Mouse (Mus musculus): ENCODE measurements around the gene Rpl23a.
"Not testable (repeated sequence)": the region's sequence is repeated elsewhere in the genome, so short reads cannot be mapped to it uniquely, and the experiment has no call there.

Gene Rpl23a

DNA sequence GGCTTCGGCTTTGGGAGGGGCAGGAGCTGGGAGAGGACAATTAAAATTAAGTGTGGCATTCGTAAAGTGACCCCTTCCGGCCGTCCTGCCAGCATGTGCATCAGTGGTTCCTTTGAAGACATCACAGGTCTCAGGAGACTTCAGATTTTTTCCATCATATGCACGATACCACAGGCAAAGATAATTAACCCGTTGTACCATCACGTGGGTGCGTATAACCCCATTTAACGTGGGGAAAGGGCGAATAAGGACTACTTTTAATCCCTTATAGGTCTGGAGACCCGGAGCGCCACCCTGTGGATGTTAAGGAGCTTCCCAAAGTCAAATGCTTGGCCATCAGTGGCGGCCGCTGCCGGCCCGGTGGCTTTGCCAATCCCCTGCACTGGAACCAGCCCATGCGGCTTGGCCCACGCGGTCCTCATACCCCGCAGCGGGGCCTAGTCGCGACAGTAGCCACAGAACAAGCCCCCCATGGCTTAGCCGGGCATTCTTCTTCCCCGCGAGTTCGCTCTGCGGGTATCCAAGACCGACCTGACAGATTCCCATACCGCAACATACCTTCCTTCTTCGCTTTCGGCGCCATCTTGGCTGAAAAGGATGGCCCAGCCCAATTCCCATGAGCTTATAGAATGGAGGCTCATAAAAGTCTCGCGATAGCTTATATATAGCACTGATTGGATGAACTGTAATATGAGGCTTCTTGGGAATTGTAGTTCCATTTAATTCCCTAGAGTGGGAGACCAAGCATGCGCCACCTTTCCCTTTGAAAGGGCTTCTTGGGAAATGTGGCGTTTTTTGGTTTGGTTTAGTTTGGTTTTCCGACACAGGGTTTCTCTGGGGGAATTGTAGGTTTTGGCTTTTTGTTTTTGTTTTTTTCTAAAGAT is at the start of gene Rpl23a:
Gene Rpl23a, minus strand, starts transcription at position 624 of the 884 bp plus-strand sequence.
- DNase-seq, result peak; percentile 85

DNA sequence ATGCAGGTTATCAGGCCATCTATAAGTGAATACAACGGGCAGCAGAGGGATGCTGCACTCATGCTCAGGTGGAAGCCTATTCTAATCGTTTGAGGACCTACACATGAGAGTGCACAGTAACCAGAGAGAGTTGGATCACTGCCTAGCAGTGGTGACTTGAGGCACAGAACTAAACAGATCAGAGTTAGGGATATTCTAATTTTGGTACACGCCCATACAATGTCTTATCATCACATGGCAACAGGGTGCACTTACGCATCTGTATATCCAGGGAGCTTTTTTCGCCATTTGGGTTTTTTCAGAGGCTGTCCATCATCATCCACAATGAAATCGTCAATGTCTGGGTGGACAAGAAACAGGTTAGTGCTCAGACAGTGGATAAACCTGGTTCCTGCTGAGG is 48.1 kb upstream of the Rpl23a start:
- DNase-seq, result no peak

DNA sequence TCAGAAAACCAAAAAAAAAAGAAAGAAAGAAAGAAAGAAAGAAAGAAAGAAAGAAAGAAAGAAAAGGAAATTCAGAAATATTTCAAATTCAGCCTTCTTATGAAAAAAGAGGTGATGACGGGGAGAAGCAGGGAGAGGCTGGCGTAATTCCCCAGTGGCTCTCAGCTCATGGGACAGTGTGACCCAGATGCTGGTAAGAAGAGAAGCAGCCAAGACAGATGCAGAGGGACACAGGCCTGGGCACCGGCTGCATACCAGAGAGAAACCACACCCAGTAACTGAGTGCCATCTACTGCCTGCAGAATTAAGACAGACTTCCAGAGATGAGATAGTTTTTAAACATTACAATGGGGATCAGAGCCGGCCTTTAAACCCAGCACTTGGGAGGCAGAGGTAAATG is 40.2 kb upstream of the Rpl23a start:
- no peak for DNase-seq

DNA sequence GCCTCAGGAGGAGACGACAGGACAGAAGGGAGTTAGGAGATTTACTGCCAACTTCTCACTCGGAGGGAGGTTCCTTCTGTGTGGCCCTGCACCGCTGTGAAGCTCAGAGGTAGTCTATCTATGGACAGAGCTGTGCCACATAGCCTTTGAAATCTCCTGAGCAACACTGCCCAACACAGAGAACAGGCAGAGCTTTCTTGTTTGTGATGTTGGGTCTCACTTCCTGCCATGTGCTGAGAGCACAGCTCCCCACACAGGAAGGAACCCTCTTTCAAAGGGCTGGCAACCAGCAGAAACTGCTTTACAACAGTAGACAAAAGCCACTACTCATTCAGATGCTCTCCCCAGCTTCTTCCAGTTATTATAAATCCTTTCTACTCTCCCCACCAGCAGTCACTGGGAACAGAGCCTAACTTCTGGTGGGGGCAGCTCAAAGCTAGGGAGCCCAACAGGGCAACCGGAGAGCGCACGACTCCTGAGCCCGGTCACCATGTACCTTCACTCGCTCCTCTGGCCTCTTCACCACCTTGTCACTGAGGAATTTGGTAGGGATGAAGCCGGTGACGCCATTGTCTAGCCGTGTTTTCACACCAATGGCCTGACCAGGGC is 32.4 kb upstream of the Rpl23a start:
- no peak for DNase-seq

DNA sequence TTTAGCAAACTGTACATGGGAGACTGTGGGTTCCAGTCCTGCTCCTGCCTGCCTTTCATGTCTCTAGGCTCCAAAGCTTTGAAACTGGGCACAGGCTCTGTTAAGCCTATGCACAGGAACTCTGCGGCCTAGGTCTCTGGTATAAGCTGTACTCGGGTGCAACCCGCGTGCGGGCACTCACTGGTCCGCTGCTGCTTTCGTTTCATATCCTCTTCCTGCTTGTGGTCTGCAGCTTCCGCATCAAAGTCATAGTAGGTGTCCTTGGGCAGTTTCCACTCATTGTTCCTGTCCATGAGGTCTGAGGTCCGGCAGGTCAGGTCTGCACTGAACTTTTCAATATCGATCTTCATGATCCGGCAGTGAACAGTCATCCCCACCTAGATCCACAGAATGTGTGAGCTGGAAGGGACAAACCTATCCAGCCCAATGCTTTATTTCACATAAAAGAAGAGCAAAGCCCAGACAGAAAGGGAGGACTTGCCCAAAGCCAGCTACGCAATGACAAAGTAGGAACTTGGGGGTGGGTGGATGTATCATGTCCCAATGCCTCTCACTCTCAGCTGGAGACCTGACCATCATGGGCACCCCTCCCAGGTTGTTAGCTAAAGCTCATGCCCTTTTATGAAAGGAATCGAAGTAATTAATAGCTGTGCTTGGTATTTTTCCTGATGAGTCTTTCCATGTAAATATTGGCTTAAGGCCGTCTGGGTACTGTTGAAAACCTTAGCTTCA is 29.9 kb upstream of the Rpl23a start:
- DNase-seq, result peak; percentile 13

DNA sequence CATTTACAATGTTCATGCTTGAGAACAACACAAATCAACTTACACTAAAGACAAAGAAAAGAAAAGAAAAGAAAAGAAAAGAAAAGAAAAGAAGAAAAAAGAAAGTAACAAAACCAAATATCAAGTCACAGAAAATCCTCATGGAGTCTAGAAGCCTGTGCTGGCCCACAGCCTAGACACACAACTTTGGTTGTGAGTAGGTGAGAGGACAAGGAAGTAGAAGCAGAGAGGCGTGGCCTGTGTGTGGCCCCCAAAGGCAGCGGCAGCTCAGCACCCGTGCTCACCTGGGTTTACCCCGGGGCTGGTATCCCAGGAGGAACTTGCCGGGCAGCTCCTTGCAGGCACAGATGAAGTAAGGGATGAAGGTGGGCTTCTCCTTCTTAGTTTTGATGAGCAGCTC is 28.1 kb upstream of the Rpl23a start:
- DNase-seq, result no peak

DNA sequence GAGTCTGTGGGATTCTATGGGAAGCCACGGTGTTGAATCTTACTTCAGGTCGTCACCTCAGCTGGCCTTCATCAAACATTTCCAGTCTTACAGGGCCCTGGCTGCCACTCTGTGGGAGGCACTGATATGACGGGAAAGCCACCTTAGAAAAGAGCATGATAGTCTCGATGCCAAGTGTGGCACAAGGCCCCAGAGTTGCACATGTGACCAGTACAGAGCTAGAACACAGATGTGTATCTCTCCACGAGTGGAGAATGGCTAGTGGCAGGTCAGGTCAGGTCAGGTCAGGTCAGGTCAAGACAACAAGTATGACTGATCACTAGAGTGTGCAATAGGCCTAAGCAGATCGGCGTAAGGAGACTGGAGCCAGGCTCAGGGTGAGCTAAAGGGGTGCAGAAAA is 27.2 kb upstream of the Rpl23a start:
- DNase-seq, result no peak

DNA sequence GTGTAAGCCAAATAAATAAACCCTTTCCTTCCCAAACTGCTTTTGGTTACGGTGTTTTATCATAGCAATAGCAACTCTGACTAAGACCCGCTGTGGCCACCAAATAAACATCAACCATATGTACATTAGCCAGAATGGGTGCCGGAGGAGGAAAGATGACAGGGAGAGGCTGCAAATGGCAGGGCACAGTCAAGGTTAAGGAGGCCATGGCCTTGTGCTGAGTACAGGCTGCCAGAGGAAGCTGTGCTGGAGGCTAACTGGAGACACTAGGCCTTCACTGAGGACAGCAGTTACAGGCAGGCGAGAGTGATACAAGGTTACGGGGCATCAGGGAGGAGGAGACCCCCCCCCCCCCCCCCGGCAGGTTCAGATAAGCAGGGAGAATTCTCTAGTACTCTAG is 26.5 kb upstream of the Rpl23a start:
- DNase-seq, result no peak

DNA sequence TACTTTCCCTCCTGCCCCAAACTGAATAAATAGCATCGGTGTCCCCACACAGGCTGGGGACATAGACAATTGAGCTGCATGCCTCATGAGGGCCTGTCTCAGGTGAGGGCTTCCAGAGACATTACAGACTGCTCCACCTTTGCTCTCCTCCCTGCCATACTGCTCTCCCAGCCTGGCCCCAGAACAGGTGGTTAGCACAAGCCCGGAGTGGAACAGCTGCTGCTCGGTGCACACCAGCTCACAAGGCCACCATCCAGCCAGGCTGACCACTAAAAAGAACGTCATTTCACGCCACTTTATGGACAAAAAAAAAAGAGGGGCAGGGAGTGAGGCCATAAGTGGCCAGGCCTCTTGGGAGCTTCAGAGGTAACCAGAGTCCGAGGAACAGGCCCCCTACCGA is 23.8 kb upstream of the Rpl23a start:
- DNase-seq, result no peak

DNA sequence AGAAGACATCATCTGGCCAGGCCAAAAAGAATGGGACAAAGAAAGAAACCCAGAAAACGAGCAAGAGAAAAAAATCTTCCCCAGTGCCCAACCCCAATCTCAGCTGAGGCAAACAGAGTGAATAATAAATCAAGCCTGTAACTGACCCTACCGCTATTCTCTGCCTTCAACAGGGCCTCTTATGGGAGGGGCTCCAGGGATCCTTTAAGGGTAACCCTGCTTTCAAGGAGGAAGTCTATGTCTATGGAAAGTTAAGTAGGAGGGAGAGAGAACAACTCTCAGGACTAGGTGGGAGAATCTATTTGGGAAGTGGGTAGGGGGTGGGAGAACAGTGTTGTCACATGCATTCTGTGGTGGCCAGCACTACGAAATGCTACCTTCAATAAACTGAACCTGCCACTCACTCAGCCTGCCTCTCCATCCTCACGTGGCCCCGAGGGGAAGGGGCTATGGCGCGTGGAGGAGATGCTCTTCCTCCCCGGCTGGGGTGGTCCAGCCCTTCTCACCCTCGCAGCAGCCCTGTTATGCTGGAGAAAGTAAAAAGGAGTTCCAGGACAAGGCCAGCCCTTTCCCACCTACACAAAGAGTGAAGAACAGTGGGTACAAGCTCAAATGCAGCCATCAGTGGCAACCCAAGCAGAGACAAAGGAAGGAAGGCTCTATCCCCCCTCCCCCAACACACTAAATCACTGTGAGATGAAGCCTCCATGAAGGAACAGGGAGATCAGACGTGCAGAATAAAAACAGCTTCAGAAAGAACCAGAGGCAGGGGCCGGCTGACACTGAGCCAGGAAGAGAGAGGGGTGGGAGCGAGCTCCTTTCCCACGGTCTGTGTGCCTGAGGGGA is 22.2 kb upstream of the Rpl23a start:
- DNase-seq, result no peak

DNA sequence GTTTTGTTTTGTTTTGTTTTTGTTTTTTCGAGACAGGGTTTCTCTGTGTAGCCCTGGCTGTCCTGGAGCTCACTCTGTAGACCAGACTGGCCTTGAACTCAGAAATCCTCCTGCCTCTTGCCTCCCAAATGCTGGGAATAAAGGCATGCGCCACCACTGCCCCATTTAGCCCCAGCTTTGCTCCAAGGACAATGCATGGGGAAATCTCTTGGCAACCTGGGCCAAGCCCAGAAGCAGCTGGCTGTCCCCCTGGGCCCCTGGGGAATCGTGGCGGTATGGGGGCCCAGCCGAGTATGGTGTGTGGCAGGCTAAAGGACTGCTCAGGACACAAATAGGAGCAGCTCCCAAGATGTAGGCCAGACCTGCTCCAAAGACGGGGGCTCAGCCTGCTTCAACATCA is 20.9 kb upstream of the Rpl23a start:
- no peak for DNase-seq

DNA sequence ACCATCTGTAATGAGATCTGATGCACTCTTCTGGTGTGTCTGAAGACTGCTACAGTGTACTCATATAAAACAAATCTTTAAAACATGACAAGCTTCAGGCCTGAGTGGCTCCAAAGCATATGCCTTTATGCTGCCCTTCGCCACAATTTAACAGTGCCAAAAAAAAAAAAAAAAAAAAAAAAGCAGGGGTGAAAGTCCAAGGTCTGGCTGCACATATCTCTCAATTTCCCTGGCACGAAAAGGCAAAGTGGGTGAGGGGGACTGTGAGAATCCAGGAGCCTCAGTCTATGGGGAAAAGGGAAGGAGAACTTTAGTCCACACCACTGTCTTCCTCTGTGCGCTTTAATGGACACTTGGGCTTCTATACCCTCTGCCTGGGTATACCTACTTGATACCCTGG is 19.0 kb upstream of the Rpl23a start:
- DNase-seq, result no peak

DNA sequence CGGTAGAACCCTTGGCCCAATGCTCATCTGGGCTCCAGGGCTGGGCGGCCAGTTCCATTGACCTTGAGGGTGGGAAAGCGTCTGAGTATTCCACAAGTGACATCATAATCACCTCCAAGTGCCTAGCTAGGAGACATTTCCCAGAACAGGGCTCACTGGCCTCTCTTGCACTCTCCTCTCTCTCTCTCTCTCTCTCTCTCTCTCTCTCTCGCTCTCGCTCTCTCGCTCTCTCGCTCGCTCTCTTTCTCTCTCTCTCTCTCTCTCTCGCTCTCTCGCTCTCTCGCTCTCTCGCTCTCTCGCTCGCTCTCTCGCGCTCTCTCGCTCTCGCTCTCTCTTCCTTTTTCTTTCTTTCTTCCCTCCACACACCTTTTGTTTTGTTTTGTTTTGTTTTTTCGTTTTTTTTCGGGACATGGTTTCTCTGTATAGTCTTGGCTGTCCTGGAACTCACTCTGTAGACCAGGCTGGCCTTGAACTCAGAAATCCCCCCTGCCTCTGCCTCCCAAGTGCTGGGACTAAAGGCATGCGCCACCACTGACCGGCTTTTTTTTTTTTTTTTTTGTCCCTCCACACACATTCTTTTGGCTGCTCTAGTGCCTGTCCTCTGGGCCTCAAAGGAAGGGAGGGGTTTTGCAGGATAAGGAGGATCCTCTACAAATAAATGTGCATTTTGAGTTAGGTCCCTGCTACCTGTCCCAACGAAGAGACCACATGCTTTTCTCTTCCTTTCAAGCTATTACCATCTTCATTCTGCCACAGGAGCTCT is 11.9 kb upstream of the Rpl23a start:
- DNase-seq, result no peak

DNA sequence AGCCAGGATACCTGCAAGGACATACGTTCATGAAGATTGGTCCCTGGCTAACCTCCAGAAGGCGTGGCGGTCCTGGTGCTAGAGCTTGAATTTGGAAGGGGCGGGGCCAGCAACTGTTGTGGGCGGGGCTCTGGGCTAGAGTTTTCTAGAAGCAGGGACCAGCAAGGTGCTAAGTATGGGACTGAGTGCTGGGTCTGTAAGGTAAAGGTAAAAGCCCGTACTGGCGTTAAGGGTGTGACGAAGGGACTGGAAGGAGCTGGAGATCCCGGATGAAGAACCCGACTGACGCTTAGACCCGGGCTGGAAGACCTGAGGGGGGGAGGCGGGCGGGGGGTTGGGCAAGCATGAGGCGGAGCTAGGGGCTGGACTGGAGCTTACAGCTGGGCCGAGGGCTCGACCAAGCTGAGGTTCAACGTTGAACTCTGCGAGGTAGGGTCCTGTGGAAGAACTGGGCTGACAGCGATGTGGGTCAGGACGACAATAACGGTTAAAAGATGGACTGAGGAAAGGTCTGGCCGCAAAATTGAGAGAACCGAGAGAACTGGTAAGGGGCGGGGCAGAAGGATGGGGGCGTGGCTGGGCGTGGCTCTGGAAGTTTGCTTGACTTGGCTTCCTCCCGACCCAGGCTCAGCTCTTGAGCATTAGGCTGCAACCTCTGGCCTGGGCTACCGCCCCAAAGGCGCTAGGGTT is 11.2 kb upstream of the Rpl23a start:
- peak; percentile 89 for DNase-seq

DNA sequence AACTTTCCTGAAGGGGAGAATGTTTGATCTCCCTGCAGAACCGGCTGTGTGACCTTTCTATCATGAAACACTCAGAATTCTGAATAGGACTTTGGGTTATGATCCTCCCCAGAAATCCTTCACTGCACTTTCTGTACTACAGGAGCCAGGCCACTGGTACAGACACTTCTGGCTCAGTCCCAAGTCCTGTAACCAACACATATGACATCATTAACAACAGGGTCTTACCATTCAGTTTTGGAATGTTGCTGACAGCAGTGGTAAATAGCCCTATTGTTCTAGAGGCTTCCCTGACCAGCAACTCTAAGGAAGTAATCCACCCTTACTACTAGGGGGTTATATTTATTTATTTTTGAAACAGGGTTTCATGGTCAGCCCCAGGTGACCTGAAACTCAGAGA is 9.7 kb upstream of the Rpl23a start, which contains the start of gene Proca1:
Gene Proca1, plus strand, starts transcription at position 280 of the 400 bp plus-strand sequence.
- no peak for DNase-seq

DNA sequence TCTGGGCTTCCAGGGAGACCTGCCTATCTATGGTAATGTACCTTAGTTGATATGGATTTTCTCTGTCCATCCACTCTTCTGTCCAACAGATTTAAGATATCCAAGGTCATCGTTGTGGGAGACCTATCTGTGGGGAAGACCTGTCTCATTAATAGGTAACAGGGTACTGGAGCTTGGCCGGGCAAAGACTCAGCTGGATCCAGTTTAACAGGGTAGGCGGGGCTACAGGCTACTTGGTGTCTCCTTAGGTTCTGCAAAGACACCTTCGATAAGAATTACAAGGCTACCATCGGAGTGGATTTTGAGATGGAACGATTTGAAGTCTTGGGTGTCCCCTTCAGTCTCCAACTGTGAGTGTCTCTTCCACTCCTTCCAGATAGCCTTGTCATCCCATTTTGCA is 6.7 kb upstream of the Rpl23a start:
- DNase-seq, result no peak

DNA sequence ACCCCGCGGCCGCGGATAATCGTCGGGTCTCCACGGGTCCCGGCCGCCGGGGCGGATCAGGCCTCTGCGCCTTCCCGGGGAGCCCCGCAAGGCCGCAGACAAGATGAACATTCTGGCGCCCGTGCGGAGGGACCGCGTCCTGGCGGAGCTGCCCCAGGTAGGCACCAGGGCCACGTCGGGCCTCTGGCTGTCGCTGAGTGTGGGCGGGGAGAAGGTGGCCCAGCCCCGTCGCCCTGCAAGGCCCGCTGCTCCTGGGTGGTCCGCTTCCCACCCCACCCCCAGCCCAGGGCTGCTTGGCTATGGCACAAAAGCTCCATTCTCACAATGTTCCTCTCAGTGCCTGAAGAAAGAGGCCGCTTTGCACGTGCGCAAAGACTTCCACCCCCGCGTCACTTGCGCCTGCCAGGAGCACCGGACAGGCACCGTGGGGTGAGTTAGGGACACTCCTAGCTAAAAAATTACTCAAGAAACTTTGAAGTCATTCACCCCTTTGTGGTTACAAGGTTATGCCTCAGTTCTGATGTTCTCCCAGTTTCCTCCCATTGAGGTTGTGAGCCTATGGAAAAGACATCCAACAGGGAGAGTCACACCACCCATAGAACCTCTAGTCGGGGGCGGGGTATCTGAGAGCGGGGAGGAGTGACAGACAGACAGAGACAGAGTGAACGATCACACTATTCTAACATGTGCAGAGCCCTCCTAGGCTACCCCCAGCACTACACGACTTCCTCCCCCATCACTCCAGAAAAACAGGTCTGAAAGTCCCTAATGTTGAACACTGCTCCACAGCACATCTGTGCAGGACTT is 6.1 kb upstream of the Rpl23a start:
- peak; percentile 68 for DNase-seq

DNA sequence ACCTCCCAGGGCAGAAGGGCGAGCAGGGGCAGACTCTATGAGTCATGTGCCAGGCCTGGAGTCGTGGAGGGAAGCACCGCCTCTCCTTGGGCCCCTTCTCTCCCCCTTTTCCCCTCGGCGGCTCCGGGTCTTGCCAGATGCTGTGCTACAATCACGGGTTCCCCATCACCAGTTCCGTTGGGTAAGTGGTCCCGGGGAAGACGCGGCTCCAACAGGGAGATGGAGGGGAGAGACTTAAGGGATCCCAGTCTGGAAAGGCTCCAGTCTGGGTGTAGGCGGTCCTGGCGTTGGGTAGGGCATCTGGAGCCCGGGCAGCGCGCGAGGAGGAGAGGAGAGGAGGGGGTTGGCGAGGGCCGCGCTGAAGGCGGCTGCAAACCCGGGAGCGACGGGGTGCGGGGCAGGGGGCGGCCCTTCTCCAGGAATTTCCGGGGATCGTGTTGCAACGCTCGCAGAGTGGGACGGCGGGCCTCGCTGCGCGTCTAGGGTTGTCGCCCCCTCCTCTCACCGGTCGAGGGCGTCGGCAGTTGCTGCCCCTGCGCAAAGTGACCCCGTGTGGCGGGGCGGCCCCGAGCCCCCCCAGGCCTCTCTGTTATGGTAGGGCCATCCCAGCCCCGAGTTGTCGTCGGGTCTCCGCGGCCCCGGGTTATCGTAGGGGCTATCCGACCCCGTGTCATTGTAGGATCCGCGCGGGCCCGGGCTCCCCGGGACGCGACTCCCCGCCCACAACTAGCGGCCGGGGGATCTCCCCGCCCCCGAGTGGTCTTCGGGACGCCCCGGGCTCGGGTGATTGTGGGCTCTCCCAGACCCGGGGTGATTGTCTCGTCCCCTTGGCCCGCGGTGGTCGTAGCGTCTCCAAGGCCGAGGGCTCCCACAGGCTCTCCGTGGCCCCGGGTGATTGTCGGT is 5.2 kb upstream of the Rpl23a start, which contains the start of gene Rab34:
Gene Rab34, plus strand, starts transcription at position 100 of the 903 bp plus-strand sequence.
- DNase-seq, result peak; percentile 75

DNA sequence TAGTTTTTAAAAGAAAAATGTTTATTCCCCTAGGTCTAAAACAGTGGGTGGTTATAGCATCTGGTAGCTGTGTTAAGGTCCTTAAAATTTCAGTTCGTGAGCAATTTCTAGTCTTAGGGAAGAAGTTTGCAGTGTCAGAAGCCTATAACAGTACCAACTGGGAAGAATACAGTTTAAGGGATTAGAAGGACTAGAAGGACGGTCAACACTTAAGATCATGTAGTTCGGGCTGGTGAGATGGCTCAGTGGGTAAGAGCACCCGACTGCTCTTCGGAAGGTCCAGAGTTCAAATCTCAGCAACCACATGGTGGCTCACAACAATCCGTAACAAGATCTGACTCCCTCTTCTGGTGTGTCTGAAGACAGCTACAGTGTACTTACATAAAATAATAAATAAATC is 1.3 kb upstream of the Rpl23a start:
- DNase-seq, result not testable (repeated sequence)
